Comparison of ENCODE assay signal across 8 mouse cellular contexts in the genomic region with DNA sequence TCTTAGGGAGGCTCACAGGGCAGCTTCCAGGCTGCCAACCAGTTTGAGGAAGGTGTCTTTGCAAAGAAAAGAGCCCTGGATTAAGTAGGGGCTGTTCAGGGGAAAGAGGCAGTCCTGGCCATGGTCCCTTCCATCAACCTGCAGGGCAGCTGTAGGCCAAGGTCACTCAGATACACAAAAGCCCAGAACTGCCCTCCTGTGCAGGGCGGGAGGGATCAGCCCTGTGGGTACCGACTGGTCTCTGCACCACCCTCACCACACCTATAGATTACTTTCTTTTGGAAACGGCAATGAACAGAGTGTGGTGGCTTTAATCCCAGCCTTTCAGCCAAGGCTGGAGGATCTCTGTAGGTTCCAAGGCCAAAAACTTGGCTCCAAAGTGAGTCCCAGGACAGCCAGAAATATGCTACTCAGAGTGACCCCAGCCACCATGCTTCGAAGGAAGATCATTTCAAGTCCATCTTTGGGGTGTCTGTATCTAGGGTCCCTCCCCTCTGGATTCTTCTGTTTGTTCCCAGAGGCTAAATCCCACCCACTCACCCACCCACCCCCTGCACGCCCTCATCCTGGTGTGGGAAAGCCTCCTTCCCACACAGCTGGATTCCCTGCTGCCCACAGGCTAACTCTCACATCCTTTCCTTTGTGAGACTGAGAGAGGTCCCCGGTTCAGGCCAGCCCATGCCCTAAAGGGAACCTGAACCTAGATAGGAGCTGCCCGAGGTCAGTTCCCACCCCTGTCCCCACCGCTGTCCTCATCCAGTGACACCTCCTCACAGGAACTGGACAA. TPM values are rescaled to one million over a fixed set of nuclear protein-coding genes. Genes with fewer than 3 reads are reported as not detected.
DNase-seq lines count a peak whose midpoint lies in the region; ATAC-seq and TF ChIP-seq lines count a peak whose summit lies in the region.

No protein-coding gene starts in this region.

- no peaks in the 10 kb centered on the region for H3K79me3 ChIP-seq in C2C12 (ENCODE audit: low read depth)

- H3K9ac ChIP-seq in forebrain, embryonic 11.5 days (ENCODE audit: low read length) = peak overlapping the region; percentile 99

- no peaks in the 10 kb centered on the region for H3K27me3 ChIP-seq in C2C12 (ENCODE audit: control insufficient read depth, insufficient read depth, insufficient read length)
- no peaks in the 10 kb centered on the region for H3K27me3 ChIP-seq in forebrain, embryonic 11.5 days (ENCODE audit: control insufficient read depth, insufficient read depth, low read length)
- peaks cover 8% of the 10 kb centered on the region; the same call in 1 of the 2 replicates for H3K27me3 ChIP-seq in limb, embryonic 10.5 days (ENCODE audit: low read depth, poor library complexity, severe bottlenecking)

- no peak overlapping the region for H3K4me3 ChIP-seq in C2C12 (ENCODE audit: insufficient read depth, poor library complexity, severe bottlenecking)
- peak overlapping the region; percentile 45 for H3K4me3 ChIP-seq in forebrain, embryonic 11.5 days (ENCODE audit: low read depth, low read length)
- H3K4me3 ChIP-seq in limb, embryonic 10.5 days = peak overlapping the region; percentile 62

- H3K79me2 ChIP-seq in C2C12 (ENCODE audit: control insufficient read depth, insufficient read depth) = peaks cover 8% of the 10 kb centered on the region

- H3K4me1 ChIP-seq in forebrain, embryonic 11.5 days (replicated peaks; ENCODE audit: control insufficient read depth, insufficient read depth, low read length) = peaks cover 27% of the 10 kb centered on the region
- peaks cover 63% of the 10 kb centered on the region for H3K4me1 ChIP-seq in limb, embryonic 10.5 days

- peak; percentile 58 for DNase-seq in cerebellum, adult 9-11 months
- DNase-seq in cerebellum, postnatal 4 days (ENCODE audit: low spot score in 2 of 2) = no peak
- DNase-seq in forebrain, embryonic 11.5 days (ENCODE audit: low spot score) = no peak
- DNase-seq in limb, embryonic 10.5 days (ENCODE audit: low spot score) = no peak
- peak; percentile 48 for DNase-seq in neural tube, embryonic 10.5 days (ENCODE audit: extremely low spot score, low spot score)

- TF ChIP-seq CTCF in C2C12 (IDR thresholded peaks at IDR 0.05; ENCODE audit: control insufficient read depth, insufficient read depth, insufficient read length) = no peak

- no peaks in the 10 kb centered on the region for H3K36me3 ChIP-seq in C2C12 (ENCODE audit: control insufficient read depth, insufficient read depth)
- no peaks in the 10 kb centered on the region for H3K36me3 ChIP-seq in forebrain, embryonic 11.5 days (ENCODE audit: control insufficient read depth, insufficient read depth, low read length)
- H3K36me3 ChIP-seq in limb, embryonic 10.5 days = no peaks in the 10 kb centered on the region

- peak overlapping the region; percentile 99 for H3K27ac ChIP-seq in forebrain, embryonic 11.5 days (ENCODE audit: low read depth, low read length)
- H3K27ac ChIP-seq in limb, embryonic 10.5 days = peak overlapping the region; percentile 100

- peak overlapping the region; percentile 19 for H3ac ChIP-seq in C2C12 (ENCODE audit: control insufficient read depth, insufficient read length, low read depth)

- H3K4me2 ChIP-seq in forebrain, embryonic 11.5 days (ENCODE audit: low read depth, low read length, severe bottlenecking) = peak overlapping the region; percentile 91

- H3K9me3 ChIP-seq in forebrain, embryonic 11.5 days (ENCODE audit: control insufficient read depth, low read length) = no peaks in the 10 kb centered on the region
- H3K9me3 ChIP-seq in limb, embryonic 10.5 days (replicated peaks) = no peaks in the 10 kb centered on the region

- ATAC-seq in forebrain, embryonic 11.5 days (replicated peaks; ENCODE audit: low FRiP score) = no peak
- no peak for ATAC-seq in frontal cortex, adult (ENCODE audit: low TSS enrichment)
- no peak for ATAC-seq in activated CD4-positive, CD25-positive, alpha-beta regulatory T cell, adult 4 months

- WGBS in forebrain, embryonic 11.5 days = 48% methylated on average over 8 of the region's 8 CpGs
- 70% methylated on average over 8 of the region's 8 CpGs for WGBS in limb, embryonic 10.5 days

TF ChIP-seq in C2C12, 6 proteins besides CTCF, POLR2A, EP300 and RAD21:
- TF ChIP-seq MYOD1 (IDR thresholded peaks at IDR 0.05; ENCODE audit: control insufficient read depth, insufficient read length, low read depth) = no peak
- TF ChIP-seq MAX (IDR thresholded peaks at IDR 0.05) = no peak
- no peak for TF ChIP-seq CEBPB (IDR thresholded peaks at IDR 0.05; ENCODE audit: low read depth)
- TF ChIP-seq FOSL1 (IDR thresholded peaks at IDR 0.05; ENCODE audit: insufficient read depth, low read length, poor library complexity, severe bottlenecking) = no peak
- TF ChIP-seq MYOG (IDR thresholded peaks at IDR 0.05; ENCODE audit: control insufficient read depth, extremely low read depth, insufficient read length) = no peak
- no peak for TF ChIP-seq USF1 (IDR thresholded peaks at IDR 0.05; ENCODE audit: low read depth)

RNA-seq across cellular contexts. Expression of gene Tex44, which starts 17.4 kb away (rescaled TPM):
- not detected for polyA plus RNA-seq in C2C12 (2012; fragmentation: generic; extraction: Trizol)
- not detected in 2 replicates for polyA plus RNA-seq in forebrain, embryonic 11.5 days (2014; fragmentation: Nextera tagmentation; extraction: Ambion mirVana)
- not detected in 2 replicates for polyA plus RNA-seq in limb, embryonic 10.5 days (2016; fragmentation: Nextera tagmentation; extraction: Ambion mirVana)
- polyA plus RNA-seq in activated CD4-positive, CD25-positive, alpha-beta regulatory T cell, adult 4 months (2017; shearing (Covaris generic)) = not detected

RNA-seq across cellular contexts. Expression of gene Nmur1, which starts 17.6 kb away (rescaled TPM):
- 0.02 TPM for polyA plus RNA-seq in C2C12 (2012; fragmentation: generic; extraction: Trizol)
- 0.72 TPM in 1 of 2 replicates, not detected in the other for polyA plus RNA-seq in forebrain, embryonic 11.5 days (2014; fragmentation: Nextera tagmentation; extraction: Ambion mirVana)
- 0.15 and 0.24 TPM in 2 replicates for polyA plus RNA-seq in limb, embryonic 10.5 days (2016; fragmentation: Nextera tagmentation; extraction: Ambion mirVana)
- polyA plus RNA-seq in activated CD4-positive, CD25-positive, alpha-beta regulatory T cell, adult 4 months (2017; shearing (Covaris generic)) = 1 to 10 TPM in 1 of 2 experiments, under 1 TPM in 1; 0.38 to 3.9 TPM

Comparison
In these comparisons a context has a peak if more than half of its experiments do, and no peak if none do; other contexts are left out.
1. DNase-seq: peak in cerebellum, adult 9-11 months (single experiment) and neural tube, embryonic 10.5 days (single experiment); none in cerebellum, postnatal 4 days (0 of 2), forebrain, embryonic 11.5 days (single experiment) and limb, embryonic 10.5 days (single experiment).